Mouse (Mus musculus) erythroid progenitor cell, adult 5-6 weeks (primary cell): ENCODE data around the gene Pitx3. TPM values are rescaled to one million over a fixed set of nuclear protein-coding genes. Genes with fewer than 3 reads are reported as not detected.
"Not testable (repeated sequence)": the region's sequence is repeated elsewhere in the genome, so short reads cannot be mapped to it uniquely, and the experiment has no call there.

Experiments
- ATAC-seq: replicated peaks from 2 replicates; pipeline ENCODE4 v1.8.0; 2016; ENCODE audit warnings: moderate number of reproducible peaks, mild to moderate bottlenecking, moderate TSS enrichment, inconsistent platforms; ENCODE audit not compliant: poor library complexity, low FRiP score, severe bottlenecking
- total RNA-seq, 2 experiments: library from RNA; stranded (forward) in 1 of 2; stranded (reverse) in 1 of 2; fragments of 150-400 nt in 1 of 2; fragments of 186-747, 209-891 nt in 1 of 2; gene quantifications; 2 replicates each; pipeline versions ENCODE4 v1.2.3 to v1.2.4; 2015 to 2017; ENCODE audit warnings: low replicate concordance in 2 of 2

The Pitx3 gene
- total RNA-seq (2015; ENCODE audit: low replicate concordance): not detected in 2 replicates
- not detected in 2 replicates for total RNA-seq (2017; ENCODE audit: low replicate concordance)

- no peak for ATAC-seq
Measured at GRCm38 (mm10) chr19:46147511-46148371, at the start of gene Pitx3. Gene Pitx3 (minus strand): TSS chr19:46148326.

DNA sequence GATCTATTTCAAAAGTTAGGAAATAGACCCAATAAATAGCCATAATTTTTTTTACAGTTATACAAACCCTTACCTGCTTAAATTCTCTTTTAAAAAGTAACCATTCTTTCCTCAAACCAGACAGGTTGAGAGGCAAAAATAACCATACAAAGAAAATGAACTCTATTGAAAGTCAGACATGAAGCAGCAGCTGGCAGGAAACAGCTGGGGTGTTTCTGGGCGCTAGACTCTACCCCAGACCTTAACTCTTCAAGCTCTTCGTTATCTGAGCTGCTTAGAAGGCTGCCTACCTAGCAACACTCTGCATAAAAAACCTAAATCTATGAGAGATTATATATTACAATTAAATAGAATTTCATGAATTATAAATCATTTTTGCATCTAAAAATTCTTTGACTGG is 39.1 kb upstream of the Pitx3 start:
- no peak for ATAC-seq

GRCm38 (mm10) chr19:46186611-46187010 is 38.5 kb upstream of the Pitx3 start:
- no peak for ATAC-seq

DNA sequence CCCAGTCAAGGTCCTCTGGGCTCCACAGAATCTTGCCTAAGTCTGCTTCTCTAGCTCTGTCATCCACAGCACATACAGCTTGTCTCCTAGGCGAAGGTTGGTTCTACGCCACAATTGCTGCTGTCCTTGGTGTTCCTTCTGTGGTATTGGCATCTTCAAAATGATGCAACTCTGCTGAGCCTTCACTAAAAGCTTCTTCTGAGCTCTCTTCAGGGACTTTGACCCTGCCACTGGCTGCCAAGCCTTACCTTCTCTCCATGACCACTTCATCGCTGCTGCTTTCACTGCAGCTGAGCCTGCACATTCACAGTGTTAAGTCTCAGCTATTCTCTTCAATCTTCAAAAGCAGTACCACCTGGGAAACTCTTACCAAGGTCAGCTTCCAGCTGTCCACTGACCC is 34.1 kb upstream of the Pitx3 start:
- ATAC-seq: no peak

DNA sequence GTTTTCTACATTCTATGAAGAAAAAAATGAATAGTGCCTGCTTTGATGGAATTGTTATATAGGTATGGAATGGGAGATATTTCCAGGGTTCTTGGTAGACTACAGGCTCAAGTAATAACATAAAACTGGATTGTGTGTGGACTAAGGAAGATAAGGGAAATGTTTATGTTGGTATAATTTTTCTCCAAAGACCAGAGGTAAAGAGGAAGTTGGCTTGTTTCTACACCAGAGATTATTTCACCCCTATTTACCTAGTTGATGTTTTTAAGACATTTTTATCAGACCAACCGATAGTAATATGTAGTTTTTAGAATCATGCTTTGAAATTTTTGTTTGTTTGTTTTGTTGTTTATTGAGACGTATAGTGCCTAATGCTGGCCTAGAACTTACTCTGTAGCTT is 32.1 kb upstream of the Pitx3 start:
- no peak for ATAC-seq

- no peak for ATAC-seq
Measured at GRCm38 (mm10) chr19:46177046-46177445, 28.9 kb upstream of the Pitx3 start.

- ATAC-seq: no peak
Measured at GRCm38 (mm10) chr19:46175173-46175572, 27.0 kb upstream of the Pitx3 start.

GRCm38 (mm10) chr19:46172541-46172940 is 24.4 kb upstream of the Pitx3 start:
- no peak for ATAC-seq

DNA sequence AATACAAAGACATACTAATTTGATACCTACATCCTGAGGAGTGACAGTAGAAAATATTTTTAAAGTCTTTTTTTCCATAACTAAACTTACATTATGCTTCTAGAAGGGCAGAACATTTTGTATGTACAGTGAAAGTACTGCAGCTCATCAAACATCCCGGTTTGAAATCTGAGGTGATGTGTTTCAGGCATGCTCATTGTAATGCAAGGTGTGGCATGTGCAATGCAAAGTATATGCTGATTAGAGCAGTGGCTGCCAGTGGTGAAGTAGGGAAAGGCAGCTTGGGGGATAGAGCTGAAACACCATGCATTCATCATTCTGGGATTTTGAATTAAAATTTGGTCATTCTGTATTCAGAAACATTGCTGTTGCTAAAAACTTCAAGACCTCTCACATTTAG is 21.8 kb upstream of the Pitx3 start:
- no peak for ATAC-seq

- no peak for ATAC-seq
Measured at GRCm38 (mm10) chr19:46169396-46169795, 21.3 kb upstream of the Pitx3 start.

- not testable (repeated sequence) for ATAC-seq
Measured at GRCm38 (mm10) chr19:46167169-46167568, 19.0 kb upstream of the Pitx3 start.

- no peak for ATAC-seq
Measured at GRCm38 (mm10) chr19:46165950-46166349, 17.8 kb upstream of the Pitx3 start.

GRCm38 (mm10) chr19:46152127-46152803 is 4.1 kb upstream of the Pitx3 start, which contains the start of gene Gbf1:
Gene Gbf1 (plus strand): TSS chr19:46152509.
- peak; percentile 96 for ATAC-seq

DNA sequence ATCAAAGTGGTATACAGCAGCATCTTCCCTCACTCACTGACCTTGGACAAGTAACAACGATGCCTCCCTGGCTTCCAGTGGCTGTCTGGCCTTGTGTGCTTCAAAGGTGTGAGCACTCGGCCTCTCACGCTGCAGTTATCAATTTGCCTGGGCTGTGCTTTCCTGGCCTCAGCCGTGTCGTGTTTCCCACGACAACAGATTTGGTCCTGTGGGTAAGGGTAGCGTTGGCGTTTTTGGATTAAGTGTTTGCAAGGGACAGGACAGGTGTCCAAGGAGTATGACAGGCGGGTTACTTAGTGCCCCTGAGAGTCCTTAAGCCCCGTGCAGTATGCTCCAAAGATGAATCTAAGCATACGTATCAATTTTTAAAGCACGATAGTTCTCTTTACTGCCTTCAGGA is 965 bp upstream of the Pitx3 start:
- ATAC-seq: no peak

GRCm38 (mm10) chr19:46148372-46148760 is 240 bp upstream of the Pitx3 start:
- ATAC-seq: no peak

GRCm38 (mm10) chr19:46141091-46141490 is 7.0 kb downstream of the Pitx3 start:
- ATAC-seq: no peak

- no peak for ATAC-seq
Measured at GRCm38 (mm10) chr19:46140324-46140723, 7.8 kb downstream of the Pitx3 start.

- ATAC-seq: peak; percentile 80
Measured at GRCm38 (mm10) chr19:46136639-46137580, 11.2 kb downstream of the Pitx3 start.

GRCm38 (mm10) chr19:46135789-46136638 is 12.1 kb downstream of the Pitx3 start:
- ATAC-seq: peak; percentile 52
